Mouse (Mus musculus) ES-Bruce4 (cell line): ENCODE measurements around the gene Dot1l. TPM values are rescaled to one million over a fixed set of nuclear protein-coding genes. Genes with fewer than 3 reads are reported as not detected.

Experiments used
- H3K27ac ChIP-seq: 2 replicates; pipeline ENCODE4 v1.5.1; 2012; ENCODE audit warnings: low read length, inconsistent platforms; ENCODE audit not compliant: insufficient read depth
- H3K27me3 ChIP-seq: 2 replicates; pipeline ENCODE4 v1.6.1; 2012; ENCODE audit warnings: mild to moderate bottlenecking, low read length, inconsistent platforms; ENCODE audit not compliant: control insufficient read depth, poor library complexity, insufficient read depth, severe bottlenecking
- H3K36me3 ChIP-seq: 2 replicates; pipeline ENCODE4 v1.6.1; 2012; ENCODE audit warnings: inconsistent platforms, mild to moderate bottlenecking, low read length, moderate library complexity; ENCODE audit not compliant: control insufficient read depth, poor library complexity, insufficient read depth, severe bottlenecking
- H3K4me1 ChIP-seq: one replicate; pipeline ENCODE4 v1.8.1; 2011; ENCODE audit warnings: low read length; ENCODE audit not compliant: control insufficient read depth, insufficient read depth
- H3K4me3 ChIP-seq: 2 replicates; pipeline ENCODE4 v1.5.1; 2011; ENCODE audit warnings: low read depth, mild to moderate bottlenecking, low read length
- H3K9ac ChIP-seq: 2 replicates; pipeline ENCODE4 v1.6.1; 2012; ENCODE audit warnings: low read depth, mild to moderate bottlenecking, inconsistent platforms; ENCODE audit not compliant: poor library complexity, severe bottlenecking
- H3K9me3 ChIP-seq: replicated peaks from 2 replicates; pipeline ENCODE4 v1.6.1; 2012; ENCODE audit warnings: mild to moderate bottlenecking, low read length, inconsistent platforms; ENCODE audit not compliant: control insufficient read depth, poor library complexity, insufficient read depth, severe bottlenecking
- CTCF ChIP-seq: IDR thresholded peaks from one replicate; pipeline ENCODE4 v1.8.1; 2011; ENCODE audit warnings: low read depth, low read length
- EP300 ChIP-seq: IDR thresholded peaks from 2 replicates; pipeline ENCODE4 v1.6.1; 2011; ENCODE audit warnings: low read depth, low read length; ENCODE audit not compliant: insufficient read depth
- POLR2A ChIP-seq: IDR thresholded peaks from one replicate; pipeline ENCODE4 v1.8.1; 2011; ENCODE audit warnings: low read length; ENCODE audit not compliant: insufficient read depth
- polyA plus RNA-seq: library from polyadenylated mRNA; stranded (reverse); fragments of >200 nt; gene quantifications from 2 replicates; pipeline ENCODE4 v1.2.4, GENCODE M21; 2011; ENCODE audit warnings: low read depth; ENCODE audit not compliant: missing spikeins, insufficient read depth, insufficient read length

The Dot1l gene
- polyA plus RNA-seq, 1 experiment, result 42.6 TPM

GRCm38 (mm10) chr10:80747410-80747809 is 7.6 kb upstream of the Dot1l start:
- TF ChIP-seq CTCF (peak; percentile 98), POLR2A (no peak)
- H3K9me3 ChIP-seq, result no peaks in the 10 kb centered on the region

GRCm38 (mm10) chr10:80748609-80749008 is 6.4 kb upstream of the Dot1l start:
- Histone ChIP-seq H3K27me3 (no peaks in the 10 kb centered on the region), H3K4me1 (no peaks in the 10 kb centered on the region), H3K9me3 (no peaks in the 10 kb centered on the region), H3K36me3 (no peaks in the 10 kb centered on the region), H3K27ac (no peak overlapping the region), H3K4me3 (no peak overlapping the region), H3K9ac (no peak overlapping the region)
- TF ChIP-seq CTCF (no peak), POLR2A (no peak), EP300 (no peak)

More at GRCm38 (mm10) chr10:80747410-80747809, 7.6 kb upstream of the Dot1l start:
- H3K36me3 ChIP-seq, result no peaks in the 10 kb centered on the region
- H3K4me1 ChIP-seq, result no peaks in the 10 kb centered on the region
- H3K4me3 ChIP-seq, result no peak overlapping the region
- H3K9ac ChIP-seq, result no peak overlapping the region
- no peak overlapping the region for H3K27ac ChIP-seq
- no peaks in the 10 kb centered on the region for H3K27me3 ChIP-seq

- Histone ChIP-seq H3K9ac (peak overlapping the region; percentile 32), H3K27ac (peak overlapping the region; percentile 0; the same call in 1 of the 2 replicates)
- peak; percentile 6 for TF ChIP-seq CTCF
- TF ChIP-seq EP300, result no peak
- no peak for TF ChIP-seq POLR2A
Observed at GRCm38 (mm10) chr10:80751188-80751832, 3.7 kb upstream of the Dot1l start.

GRCm38 (mm10) chr10:80752079-80752625 is 2.9 kb upstream of the Dot1l start:
- Histone ChIP-seq H3K36me3 (no peaks in the 10 kb centered on the region), H3K4me3 (peak overlapping the region; percentile 67), H3K9ac (peak overlapping the region; percentile 32), H3K9me3 (no peaks in the 10 kb centered on the region), H3K27me3 (no peaks in the 10 kb centered on the region), H3K27ac (peak overlapping the region; percentile 38), H3K4me1 (no peaks in the 10 kb centered on the region)
- no peak for TF ChIP-seq POLR2A
- no peak for TF ChIP-seq EP300
- no peak for TF ChIP-seq CTCF

More at GRCm38 (mm10) chr10:80751188-80751832, 3.7 kb upstream of the Dot1l start:
- Histone ChIP-seq H3K4me3 (peak overlapping the region; percentile 67), H3K36me3 (no peaks in the 10 kb centered on the region), H3K9me3 (no peaks in the 10 kb centered on the region), H3K27me3 (no peaks in the 10 kb centered on the region), H3K4me1 (no peaks in the 10 kb centered on the region)

- TF ChIP-seq EP300, result no peak
- no peak for TF ChIP-seq CTCF
- TF ChIP-seq POLR2A, result no peak
- no peaks in the 10 kb centered on the region for H3K36me3 ChIP-seq
- H3K27me3 ChIP-seq, result no peaks in the 10 kb centered on the region
- H3K4me3 ChIP-seq, result peak overlapping the region; percentile 89
- peak overlapping the region; percentile 98 for H3K9ac ChIP-seq
- H3K27ac ChIP-seq, result no peak overlapping the region
- H3K9me3 ChIP-seq, result no peaks in the 10 kb centered on the region
- H3K4me1 ChIP-seq, result no peaks in the 10 kb centered on the region
Observed at GRCm38 (mm10) chr10:80755291-80756015, 447 bp downstream of the Dot1l start.

- Histone ChIP-seq H3K4me1 (no peaks in the 10 kb centered on the region), H3K36me3 (no peaks in the 10 kb centered on the region), H3K27ac (no peak overlapping the region), H3K27me3 (no peaks in the 10 kb centered on the region), H3K9me3 (no peaks in the 10 kb centered on the region), H3K9ac (peak overlapping the region; percentile 98), H3K4me3 (peak overlapping the region; percentile 89)
- TF ChIP-seq EP300, result no peak
Observed at GRCm38 (mm10) chr10:80756099-80756498, 1.1 kb downstream of the Dot1l start.
